Mouse (Mus musculus): ENCODE measurements at regions not wholly inside any gene's neighbourhood (a gene's known extent, or its start where the extent isn't known, plus 50 kb on each side); places are given as distances from the start of the nearest gene placed in this dataset.

GRCm38 (mm10) chr2:149467801-149468200, 62.9 kb downstream of the Cst10 start:
- no peak for DNase-seq (ENCODE audit: low spot score)

DNA sequence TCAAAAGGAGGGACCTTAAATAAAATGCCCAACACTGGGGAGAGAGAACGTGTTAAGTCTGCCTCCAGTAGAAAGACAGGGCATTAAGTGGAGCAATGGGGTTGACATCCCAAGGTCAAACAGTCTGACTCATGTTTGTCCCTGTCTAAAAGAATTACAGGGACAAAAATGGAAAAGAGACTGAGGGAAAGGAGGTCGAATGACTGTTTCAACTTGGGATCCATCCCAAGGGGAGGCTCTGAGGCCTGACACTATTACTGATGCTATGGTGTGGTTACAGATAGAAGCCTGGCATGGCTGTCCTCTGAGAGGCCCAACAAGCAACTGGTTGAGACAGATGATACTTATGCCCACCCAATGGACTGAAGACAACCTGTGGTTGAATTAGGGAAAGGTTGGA, 67.6 kb downstream of the Cst10 start:
- DNase-seq (ENCODE audit: low spot score), result no peak

DNA sequence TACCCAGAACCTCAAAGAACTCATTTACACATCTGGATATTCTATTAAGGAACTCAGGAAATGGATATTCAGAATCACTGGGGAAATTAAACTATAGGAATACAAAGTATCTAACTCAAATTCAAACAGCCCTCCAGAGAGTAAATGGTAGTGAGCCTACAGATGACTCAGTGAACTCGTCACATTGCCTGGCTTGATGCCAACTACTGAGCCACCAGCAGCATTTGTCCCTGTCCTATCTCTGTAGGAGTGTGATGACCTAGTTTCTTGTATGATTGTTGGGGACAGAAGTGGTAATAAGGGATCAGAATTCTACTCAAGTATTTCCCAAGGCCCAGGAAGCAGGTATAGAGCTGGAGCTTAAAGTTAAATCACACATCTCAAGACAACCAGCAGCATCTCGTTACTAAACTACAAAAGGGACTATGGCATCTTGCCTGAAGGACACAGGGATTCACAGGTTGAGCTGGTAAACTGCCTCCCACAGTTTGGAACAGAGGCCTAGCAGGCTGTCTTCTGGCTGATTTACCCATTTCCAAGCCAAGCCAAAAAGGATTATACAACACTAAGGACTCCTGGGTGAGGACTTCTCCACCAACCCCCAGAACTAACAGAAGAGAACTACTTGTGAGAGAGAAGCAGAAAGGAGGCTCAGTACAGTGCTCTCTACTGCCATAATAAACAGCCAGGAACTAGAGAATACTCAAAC, 88.6 kb downstream of the Cst10 start:
- no peak for DNase-seq (ENCODE audit: low spot score)

- DNase-seq (ENCODE audit: low spot score), result no peak
These were observed 108.0 kb downstream of the Cst10 start for GRCm38 (mm10) chr2:149512870-149513269.

DNA sequence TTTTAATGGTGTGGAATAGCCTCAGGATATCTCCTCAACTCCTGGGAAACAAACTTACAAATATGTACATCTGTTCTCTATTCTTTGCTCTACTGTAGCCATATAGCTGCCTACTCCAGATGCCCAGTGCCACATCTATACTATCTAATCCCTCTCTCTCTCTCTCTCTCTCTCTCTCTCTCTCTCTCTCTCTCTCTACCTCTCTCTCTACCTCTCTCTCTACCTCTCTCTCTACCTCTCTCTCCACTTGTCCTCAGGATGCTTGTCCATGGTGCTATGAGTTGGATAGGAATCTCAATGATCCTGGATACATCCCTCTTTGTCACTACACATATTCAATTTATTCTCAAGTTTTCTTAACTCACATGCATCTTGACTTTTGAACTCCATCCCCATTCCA, 119.6 kb downstream of the Cst10 start:
- DNase-seq (ENCODE audit: low spot score), result no peak

- DNase-seq (ENCODE audit: low spot score), result no peak
These were observed 138.0 kb downstream of the Cst10 start for GRCm38 (mm10) chr2:149542837-149543236.

DNA sequence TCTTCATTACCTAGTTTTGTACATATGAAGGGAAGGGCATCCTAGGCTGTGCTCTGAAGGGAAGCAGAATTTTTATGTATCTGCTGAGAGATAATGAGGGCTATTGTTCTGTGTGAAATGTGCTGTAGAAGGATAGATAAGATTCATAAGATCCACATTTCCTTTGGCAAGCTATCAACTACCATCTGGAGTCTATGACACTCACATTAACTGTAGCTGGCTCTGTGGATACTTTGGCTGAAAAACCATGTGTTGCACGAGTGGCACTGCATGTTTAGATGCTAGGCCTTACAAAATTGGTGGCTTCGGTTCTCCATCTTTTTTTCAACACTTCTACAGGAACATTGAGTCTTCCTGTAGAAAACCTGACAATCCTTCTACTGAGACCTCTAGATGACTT, 140.9 kb downstream of the Cst10 start:
- no peak for DNase-seq (ENCODE audit: low spot score)

DNA sequence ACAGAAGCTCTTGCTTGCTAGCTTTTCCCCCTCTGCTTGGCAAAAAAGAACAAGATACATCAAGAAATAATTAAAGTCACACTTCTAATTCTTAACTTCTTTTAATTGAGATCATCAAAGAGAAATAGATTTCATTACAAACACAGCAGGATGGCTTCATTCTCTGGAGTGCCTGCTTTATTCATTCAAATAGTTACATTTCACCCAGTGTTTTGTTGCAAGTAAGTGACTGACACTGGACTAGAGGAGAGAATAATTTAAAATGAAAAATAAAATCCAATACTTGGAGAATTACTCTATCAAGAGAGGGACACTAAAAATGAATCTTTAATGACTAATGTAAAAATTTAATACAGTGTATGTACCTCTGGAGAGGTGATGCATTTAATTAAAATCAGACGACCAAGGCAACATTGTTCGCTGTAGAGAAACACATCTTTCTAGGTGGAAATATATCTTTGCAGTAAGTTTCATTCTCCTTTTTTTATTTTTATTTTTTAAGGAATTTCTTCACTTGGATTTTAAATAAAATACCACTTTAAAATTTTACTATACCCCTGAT, 141.9 kb downstream of the Cst10 start:
- no peak for DNase-seq (ENCODE audit: low spot score)

DNA sequence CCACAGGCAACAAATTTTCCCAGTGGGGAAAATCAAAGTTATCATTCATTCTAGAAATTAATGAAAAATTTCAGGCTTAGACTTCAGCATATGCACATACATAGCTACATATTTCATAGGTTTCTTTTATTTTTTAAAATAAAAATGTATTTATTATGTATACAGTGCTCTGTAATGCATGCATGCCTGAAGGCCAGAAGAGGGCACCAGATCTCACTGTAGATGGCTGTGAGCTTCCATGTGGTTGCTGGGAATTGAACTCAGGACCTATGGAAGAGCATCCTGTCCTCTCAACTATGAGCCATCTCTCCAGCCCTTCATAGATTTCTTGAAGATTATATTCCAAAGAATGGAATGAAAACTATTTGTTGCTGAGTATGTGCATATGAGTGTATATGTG, 150.4 kb downstream of the Cst10 start:
- no peak for DNase-seq (ENCODE audit: low spot score)

- no peak for DNase-seq (ENCODE audit: low spot score)
These were observed 168.9 kb downstream of the Cst10 start for GRCm38 (mm10) chr2:149573773-149574172.

GRCm38 (mm10) chr2:149602581-149602980, 197.7 kb downstream of the Cst10 start:
- no peak for DNase-seq (ENCODE audit: low spot score)

DNA sequence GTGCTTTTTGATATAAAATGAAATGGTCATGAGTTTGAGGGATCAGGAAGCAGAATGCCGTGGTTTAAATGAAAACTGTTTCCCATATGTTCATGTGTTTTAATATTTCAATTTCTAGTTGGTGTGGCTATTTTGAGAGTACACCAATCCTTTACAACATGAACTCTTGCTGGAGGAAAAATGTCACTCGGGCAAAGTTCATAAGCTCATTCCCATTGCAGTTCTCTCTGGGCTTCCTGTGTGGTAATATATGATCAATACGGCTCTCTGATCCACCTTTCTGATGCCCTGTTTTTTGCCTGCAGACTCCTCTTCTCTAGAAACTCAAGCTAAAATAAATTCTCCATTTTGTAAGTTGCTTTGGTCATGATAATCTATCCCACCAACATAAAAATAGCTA, 208.5 kb downstream of the Cst10 start:
- DNase-seq (ENCODE audit: low spot score), result no peak

- DNase-seq (ENCODE audit: low spot score), result no peak
These were observed 209.5 kb downstream of the Cst10 start for GRCm38 (mm10) chr2:149614078-149614939.

- DNase-seq (ENCODE audit: low spot score), result peak; percentile 41
These were observed 203.4 kb upstream of the Syndig1 start for GRCm38 (mm10) chr2:149625626-149626025.

GRCm38 (mm10) chr2:149641207-149641606, 187.8 kb upstream of the Syndig1 start:
- DNase-seq (ENCODE audit: low spot score), result no peak

- DNase-seq (ENCODE audit: low spot score), result no peak
These were observed 177.2 kb upstream of the Syndig1 start for GRCm38 (mm10) chr2:149651829-149652228.

- no peak for DNase-seq (ENCODE audit: low spot score)
These were observed 167.9 kb upstream of the Syndig1 start for GRCm38 (mm10) chr2:149661086-149661485.

- DNase-seq (ENCODE audit: low spot score), result no peak
These were observed 164.6 kb upstream of the Syndig1 start for GRCm38 (mm10) chr2:149664377-149664776.

- no peak for DNase-seq (ENCODE audit: low spot score)
These were observed 162.6 kb upstream of the Syndig1 start for GRCm38 (mm10) chr2:149666412-149666811.

DNA sequence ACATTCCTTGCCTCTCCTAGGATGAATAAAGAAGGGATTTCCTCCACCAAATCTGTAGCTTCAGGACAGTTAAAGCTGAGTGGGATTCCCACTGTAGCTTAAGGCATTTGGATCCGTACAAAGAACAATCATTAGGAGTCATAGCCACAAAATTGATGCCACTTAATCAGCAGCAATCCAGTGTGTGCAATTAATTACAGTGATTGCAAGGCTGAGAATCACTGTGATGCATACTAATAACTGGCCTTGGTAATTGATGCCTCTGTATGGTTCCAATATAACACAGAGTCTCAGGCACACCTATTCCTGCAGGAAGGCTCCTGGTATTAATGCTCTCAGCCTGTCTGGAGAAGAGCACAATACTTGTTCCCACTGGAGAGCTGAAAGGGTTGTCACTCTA, 157.1 kb upstream of the Syndig1 start:
- DNase-seq (ENCODE audit: low spot score), result no peak

GRCm38 (mm10) chr2:149679822-149680459, 149.1 kb upstream of the Syndig1 start:
- peak; percentile 8 for DNase-seq (ENCODE audit: low spot score)

DNA sequence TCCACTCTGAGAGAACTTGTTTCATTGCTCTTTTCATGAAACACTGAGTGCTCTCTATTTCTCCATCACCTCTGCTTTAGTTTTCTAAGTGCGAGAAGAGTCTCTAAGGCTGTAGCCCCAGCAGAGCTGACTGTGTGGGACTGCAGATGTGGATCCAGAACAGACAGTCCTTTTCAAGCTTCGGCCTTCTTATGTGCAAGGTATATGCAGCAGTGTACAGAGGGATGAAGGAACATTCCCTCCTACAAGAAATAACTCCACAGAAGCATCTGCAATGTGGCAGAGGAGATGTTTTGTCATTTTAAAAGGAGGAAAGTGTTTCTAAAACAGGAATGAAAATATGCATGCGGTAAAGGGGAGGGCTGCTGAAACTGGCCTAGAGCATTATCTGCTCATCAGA, 106.7 kb upstream of the Syndig1 start:
- no peak for DNase-seq (ENCODE audit: low spot score)

GRCm38 (mm10) chr2:149724279-149724678, 104.7 kb upstream of the Syndig1 start:
- DNase-seq (ENCODE audit: low spot score), result no peak

Measured in urinary bladder, postnatal 14 days (tissue).